Mouse (Mus musculus) adrenal gland, postnatal 14 days (tissue): Measurements from ENCODE around the gene Fam114a2. TPM values are rescaled to one million over a fixed set of nuclear protein-coding genes. Genes with fewer than 3 reads are reported as not detected.

Experiments used
- DNase-seq: peaks from one replicate; pipeline ENCODE4 v3.0.0; 2021; ENCODE audit warnings: mixed read lengths
- total RNA-seq: library from RNA; stranded (reverse); gene quantifications from 2 replicates; pipeline ENCODE4 v1.2.3, GENCODE M21; 2021

Gene Fam114a2
- total RNA-seq, 1 experiment from 2014 or later, result 52.8 TPM

GRCm38 (mm10) chr11:57434153-57434552 lies 84.3 kb downstream of the Fam114a2 start:
- DNase-seq, result peak; percentile 57

Other genes with a start within 250 kb of the Fam114a2 start
- 29.5 and 36.4 TPM in 2 replicates for gene Mfap3, start within 50 bp of the Fam114a2 start, total RNA-seq
- gene Galnt10, start 126.8 kb upstream of the Fam114a2 start, total RNA-seq, result 39.8 and 46.4 TPM in 2 replicates